Mouse (Mus musculus): ENCODE measurements at regions not wholly inside any gene's neighbourhood (a gene's known extent, or its start where the extent isn't known, plus 50 kb on each side); places are given as distances from the start of the nearest gene placed in this dataset.
A peak's percentile ranks its signal among the peaks of the same experiment; 100 is the strongest.

DNA sequence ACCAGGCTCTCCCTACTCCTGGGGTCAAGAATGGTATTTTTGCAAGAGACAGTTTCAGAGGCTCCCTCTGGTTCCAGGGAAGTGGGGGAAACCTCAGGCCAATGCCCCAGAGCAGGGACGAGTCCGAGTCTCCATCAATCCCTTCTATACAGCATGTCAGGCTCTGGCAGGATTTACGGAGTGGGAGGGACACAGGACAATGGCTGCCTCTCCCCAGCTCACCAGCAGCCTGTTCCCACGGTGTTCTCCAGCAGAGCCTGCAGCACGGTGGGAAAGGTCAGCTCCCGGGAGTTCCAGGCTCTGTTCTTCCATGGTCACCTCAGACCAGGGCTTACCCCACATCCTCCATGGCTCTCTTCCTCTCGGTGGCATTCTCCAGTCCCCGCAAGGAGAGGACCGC lies 64.6 kb upstream of the Hs6st1 start:
- Histone ChIP-seq H3K27ac (ENCODE audit: insufficient read depth, low read length) (no peak overlapping the region), H3K27me3 (ENCODE audit: control insufficient read depth, insufficient read depth, low read length) (no peaks in the 10 kb centered on the region; the same call in 1 of the 2 replicates), H3K4me3 (replicated peaks; ENCODE audit: insufficient read depth, low read depth, low read length) (no peak overlapping the region), H3K4me1 (ENCODE audit: control insufficient read depth, insufficient read depth, low read length) (no peaks in the 10 kb centered on the region)
- TF ChIP-seq CTCF (IDR thresholded peaks at IDR 0.05; ENCODE audit: borderline replicate concordance, insufficient read depth, low read depth, low read length), result no peak
- no peak for TF ChIP-seq POLR2A (IDR thresholded peaks at IDR 0.05; ENCODE audit: borderline replicate concordance, insufficient read depth, low read length)
- WGBS, result 57% methylated on average over 9 of the region's 9 CpGs
- DNase-seq, result no peak

DNA sequence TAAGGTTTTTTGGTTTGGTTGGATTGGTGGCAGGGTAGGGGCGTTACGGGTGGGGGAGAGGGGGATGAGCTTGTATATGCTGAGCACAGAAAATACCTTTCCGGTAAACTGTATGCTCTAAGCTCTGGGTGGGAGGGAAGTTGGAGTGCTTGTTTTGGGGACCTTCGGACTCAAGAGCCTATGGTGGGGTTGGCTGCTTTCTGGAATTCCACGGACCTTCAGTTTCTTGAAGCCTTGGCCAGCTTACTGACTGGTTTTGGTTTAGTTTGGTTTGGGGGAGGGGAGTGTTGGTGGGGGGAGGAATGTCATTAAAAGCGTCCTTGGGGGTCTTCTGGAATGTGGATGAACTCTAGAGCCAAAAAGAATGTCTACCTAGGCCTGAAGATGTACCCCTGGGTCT lies 59.6 kb upstream of the Hs6st1 start:
- Histone ChIP-seq H3K27ac (ENCODE audit: insufficient read depth, low read length) (no peak overlapping the region), H3K4me1 (ENCODE audit: control insufficient read depth, insufficient read depth, low read length) (peaks cover 3% of the 10 kb centered on the region; the same call in 1 of the 2 replicates), H3K4me3 (replicated peaks; ENCODE audit: insufficient read depth, low read depth, low read length) (no peak overlapping the region), H3K27me3 (ENCODE audit: control insufficient read depth, insufficient read depth, low read length) (no peaks in the 10 kb centered on the region)
- no peak for TF ChIP-seq POLR2A (IDR thresholded peaks at IDR 0.05; ENCODE audit: borderline replicate concordance, insufficient read depth, low read length)
- no peak for TF ChIP-seq CTCF (IDR thresholded peaks at IDR 0.05; ENCODE audit: borderline replicate concordance, insufficient read depth, low read depth, low read length)
- no peak for DNase-seq
- WGBS, result 88% methylated on average over 6 of the region's 6 CpGs

DNA sequence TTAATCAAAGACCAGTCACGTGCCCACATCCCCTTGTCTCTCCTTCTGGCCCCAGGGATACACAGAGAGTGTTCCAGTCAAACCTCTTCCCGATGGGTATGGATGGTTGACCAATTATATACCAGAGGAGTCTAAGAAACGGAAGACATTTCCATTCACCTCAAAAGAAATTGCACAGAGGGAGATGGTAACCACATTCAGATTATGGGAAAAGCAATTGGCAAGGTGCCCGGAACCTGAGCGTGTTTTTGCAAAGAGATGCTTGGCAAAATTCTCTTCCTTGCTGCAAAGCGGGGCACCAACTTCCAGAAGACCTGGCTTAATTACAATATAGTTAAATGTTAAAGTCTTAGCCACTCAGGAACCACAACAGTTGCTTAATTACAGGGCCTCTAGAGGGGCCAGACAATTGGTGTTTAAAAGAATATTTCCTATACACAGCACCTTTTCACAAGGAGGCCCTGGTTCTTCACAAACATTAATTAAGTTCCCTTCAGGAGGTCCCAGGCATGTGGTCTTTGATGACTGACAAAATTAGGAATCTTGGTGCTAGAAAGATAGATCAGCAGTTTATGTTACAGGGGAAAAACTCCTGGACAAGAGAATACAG lies 59.1 kb upstream of the Hs6st1 start:
- DNase-seq, result peak; percentile 16 to 32
- Histone ChIP-seq H3K4me1 (ENCODE audit: control insufficient read depth, insufficient read depth, low read length) (peaks cover 3% of the 10 kb centered on the region; the same call in 1 of the 2 replicates), H3K27me3 (ENCODE audit: control insufficient read depth, insufficient read depth, low read length) (no peaks in the 10 kb centered on the region), H3K4me3 (replicated peaks; ENCODE audit: insufficient read depth, low read depth, low read length) (no peak overlapping the region), H3K27ac (ENCODE audit: insufficient read depth, low read length) (no peak overlapping the region)
- TF ChIP-seq CTCF (IDR thresholded peaks at IDR 0.05; ENCODE audit: borderline replicate concordance, insufficient read depth, low read depth, low read length) (no peak), POLR2A (IDR thresholded peaks at IDR 0.05; ENCODE audit: borderline replicate concordance, insufficient read depth, low read length) (no peak)
- WGBS, result 29% methylated on average over 6 of the region's 6 CpGs

DNA sequence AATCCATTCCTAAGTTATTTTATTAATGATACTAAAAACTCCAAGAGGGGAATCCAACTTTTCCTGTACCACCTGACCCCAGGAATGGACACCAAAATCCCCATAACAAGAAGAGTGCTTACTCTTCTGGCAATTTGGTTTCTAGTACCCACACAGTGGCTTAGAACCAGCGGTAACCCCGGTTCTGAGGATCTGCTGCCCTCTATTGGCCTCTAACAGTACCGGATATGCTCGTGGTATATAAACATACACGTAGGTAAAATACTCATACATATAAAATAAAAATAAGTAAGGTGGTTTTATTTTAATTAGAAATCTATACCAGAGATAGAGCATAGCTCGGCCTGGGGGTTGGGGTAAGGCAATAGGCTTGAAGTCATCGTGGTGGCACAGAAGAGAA lies 58.0 kb upstream of the Hs6st1 start:
- H3K27me3 ChIP-seq (ENCODE audit: control insufficient read depth, insufficient read depth, low read length), result no peaks in the 10 kb centered on the region
- no peak overlapping the region for H3K27ac ChIP-seq (ENCODE audit: insufficient read depth, low read length)
- TF ChIP-seq CTCF (IDR thresholded peaks at IDR 0.05; ENCODE audit: borderline replicate concordance, insufficient read depth, low read depth, low read length) (no peak), POLR2A (IDR thresholded peaks at IDR 0.05; ENCODE audit: borderline replicate concordance, insufficient read depth, low read length) (no peak)
- no peak for DNase-seq
- no peak overlapping the region for H3K4me3 ChIP-seq (replicated peaks; ENCODE audit: insufficient read depth, low read depth, low read length)
- 91% methylated on average over 7 of the region's 7 CpGs for WGBS
- H3K4me1 ChIP-seq (ENCODE audit: control insufficient read depth, insufficient read depth, low read length), result peaks cover 3% of the 10 kb centered on the region; the same call in 1 of the 2 replicates

DNA sequence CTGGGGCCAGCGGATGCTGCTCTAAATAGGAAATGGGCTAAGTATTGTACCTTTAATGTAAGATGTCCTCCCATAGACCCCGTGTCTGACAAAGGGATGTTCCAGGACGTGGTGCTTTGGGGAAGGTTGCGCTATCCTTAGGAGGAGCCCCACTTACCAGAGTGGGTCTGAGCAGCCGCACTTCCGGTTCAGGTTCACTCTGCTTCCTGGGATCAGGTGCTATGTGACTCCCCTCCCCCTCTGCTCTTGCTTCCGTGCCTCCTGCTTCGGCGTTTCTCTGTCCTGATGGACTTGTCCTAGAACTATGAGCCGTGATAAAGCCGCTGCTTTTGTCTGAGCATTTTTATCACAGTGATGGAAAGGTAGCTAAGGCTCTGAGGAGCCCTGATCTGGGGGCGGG lies 57.4 kb upstream of the Hs6st1 start:
- 92% methylated on average over 12 of the region's 12 CpGs for WGBS
- no peak overlapping the region for H3K27ac ChIP-seq (ENCODE audit: insufficient read depth, low read length)
- TF ChIP-seq POLR2A (IDR thresholded peaks at IDR 0.05; ENCODE audit: borderline replicate concordance, insufficient read depth, low read length) (no peak), CTCF (IDR thresholded peaks at IDR 0.05; ENCODE audit: borderline replicate concordance, insufficient read depth, low read depth, low read length) (no peak)
- no peak for DNase-seq
- peaks cover 3% of the 10 kb centered on the region; the same call in 1 of the 2 replicates for H3K4me1 ChIP-seq (ENCODE audit: control insufficient read depth, insufficient read depth, low read length)
- no peaks in the 10 kb centered on the region for H3K27me3 ChIP-seq (ENCODE audit: control insufficient read depth, insufficient read depth, low read length)
- H3K4me3 ChIP-seq (replicated peaks; ENCODE audit: insufficient read depth, low read depth, low read length), result no peak overlapping the region

DNA sequence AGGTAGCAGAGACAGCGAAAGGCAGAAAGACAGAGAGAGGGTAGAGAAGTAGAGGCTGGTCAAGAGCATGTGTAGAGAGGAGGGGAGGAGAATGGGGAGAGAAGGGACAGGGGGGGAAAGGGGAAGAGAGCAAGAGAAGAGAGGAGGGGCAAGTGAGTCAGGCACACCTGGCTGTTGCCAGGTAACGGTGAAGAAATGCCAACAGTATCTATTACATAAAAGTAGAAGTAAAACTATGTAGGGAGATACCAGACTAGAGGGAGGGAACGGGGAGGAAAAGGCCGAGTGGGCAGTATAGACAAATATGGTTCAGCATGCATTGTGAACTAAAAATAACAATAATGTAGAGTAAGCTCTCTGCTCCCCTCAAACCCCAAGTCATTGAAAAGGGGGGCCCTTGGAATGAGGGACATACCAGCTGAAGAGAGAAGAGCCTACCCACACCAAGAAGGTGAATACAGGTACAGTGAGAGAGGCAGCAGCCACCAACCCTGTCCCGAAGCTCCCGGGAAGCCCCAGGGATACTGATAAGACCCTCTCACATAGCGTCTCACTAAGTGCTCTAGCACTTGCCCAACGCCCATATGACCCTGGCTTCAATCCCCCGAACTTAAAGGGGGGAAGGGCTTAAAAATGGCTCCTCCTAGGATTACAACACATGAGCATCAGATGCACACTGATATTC lies 56.0 kb upstream of the Hs6st1 start:
- Histone ChIP-seq H3K27ac (ENCODE audit: insufficient read depth, low read length) (no peak overlapping the region), H3K4me1 (ENCODE audit: control insufficient read depth, insufficient read depth, low read length) (peaks cover 3% of the 10 kb centered on the region; the same call in 1 of the 2 replicates), H3K27me3 (ENCODE audit: control insufficient read depth, insufficient read depth, low read length) (no peaks in the 10 kb centered on the region), H3K4me3 (replicated peaks; ENCODE audit: insufficient read depth, low read depth, low read length) (no peak overlapping the region)
- no peak for DNase-seq
- TF ChIP-seq CTCF (IDR thresholded peaks at IDR 0.05; ENCODE audit: borderline replicate concordance, insufficient read depth, low read depth, low read length) (no peak), POLR2A (IDR thresholded peaks at IDR 0.05; ENCODE audit: borderline replicate concordance, insufficient read depth, low read length) (no peak)
- 92% methylated on average over 9 of the region's 9 CpGs for WGBS

DNA sequence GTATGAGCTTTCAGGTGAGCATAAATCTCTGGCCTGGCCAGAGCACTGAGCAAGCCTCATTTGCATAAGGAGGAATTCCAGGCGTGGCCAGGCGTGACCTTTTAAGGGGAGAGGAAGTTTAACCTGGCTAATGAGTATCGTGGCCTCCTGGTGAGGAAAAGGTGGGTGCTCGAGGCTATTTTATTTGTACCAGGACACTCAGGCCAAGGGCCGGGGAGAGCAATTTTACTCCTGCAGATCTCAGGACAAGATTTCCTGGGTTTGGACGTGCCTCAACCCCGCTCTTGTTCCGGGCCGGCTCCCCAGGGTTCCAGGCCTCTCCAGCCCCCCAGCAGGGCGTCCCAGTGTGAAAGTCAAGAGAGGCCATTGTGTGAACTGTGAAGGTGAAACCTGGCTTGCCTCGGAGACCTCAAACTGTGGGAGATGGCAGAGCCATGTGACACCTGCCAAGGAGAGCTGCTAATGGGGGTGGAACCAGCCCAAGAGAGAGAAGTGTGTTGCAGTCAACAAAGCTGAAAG lies 54.3 kb upstream of the Hs6st1 start:
- DNase-seq, result no peak
- Histone ChIP-seq H3K27me3 (ENCODE audit: control insufficient read depth, insufficient read depth, low read length) (no peaks in the 10 kb centered on the region), H3K27ac (ENCODE audit: insufficient read depth, low read length) (no peak overlapping the region), H3K4me1 (ENCODE audit: control insufficient read depth, insufficient read depth, low read length) (peaks cover 3% of the 10 kb centered on the region; the same call in 1 of the 2 replicates), H3K4me3 (replicated peaks; ENCODE audit: insufficient read depth, low read depth, low read length) (no peak overlapping the region)
- WGBS, result 49% methylated on average over 11 of the region's 11 CpGs
- TF ChIP-seq CTCF (IDR thresholded peaks at IDR 0.05; ENCODE audit: borderline replicate concordance, insufficient read depth, low read depth, low read length), result no peak
- TF ChIP-seq POLR2A (IDR thresholded peaks at IDR 0.05; ENCODE audit: borderline replicate concordance, insufficient read depth, low read length), result no peak

DNA sequence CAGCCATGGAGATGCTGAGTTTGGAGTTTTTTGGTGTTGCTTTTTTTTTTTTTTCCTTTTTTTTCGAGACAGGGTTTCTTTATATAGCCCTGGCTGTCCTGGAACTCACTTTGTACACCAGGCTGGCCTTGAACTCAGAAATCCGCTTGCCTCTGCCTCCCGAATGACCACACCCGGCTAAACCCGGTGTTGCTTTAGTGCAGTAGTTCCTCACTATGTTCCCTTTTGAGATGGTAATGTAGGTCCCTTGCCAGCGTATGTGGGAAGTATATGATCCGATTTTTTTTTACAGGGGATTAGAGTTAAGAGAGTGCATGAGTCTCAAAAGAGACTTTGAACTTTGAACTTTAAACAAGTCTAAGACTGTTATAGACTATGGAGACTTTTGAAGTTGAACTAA lies 53.8 kb upstream of the Hs6st1 start:
- H3K27me3 ChIP-seq (ENCODE audit: control insufficient read depth, insufficient read depth, low read length), result no peaks in the 10 kb centered on the region
- peaks cover 2% of the 10 kb centered on the region; the same call in 1 of the 2 replicates for H3K4me1 ChIP-seq (ENCODE audit: control insufficient read depth, insufficient read depth, low read length)
- no peak overlapping the region for H3K4me3 ChIP-seq (replicated peaks; ENCODE audit: insufficient read depth, low read depth, low read length)
- DNase-seq, result no peak
- 81% methylated on average over 7 of the region's 7 CpGs for WGBS
- H3K27ac ChIP-seq (ENCODE audit: insufficient read depth, low read length), result no peak overlapping the region
- TF ChIP-seq POLR2A (IDR thresholded peaks at IDR 0.05; ENCODE audit: borderline replicate concordance, insufficient read depth, low read length), result no peak
- TF ChIP-seq CTCF (IDR thresholded peaks at IDR 0.05; ENCODE audit: borderline replicate concordance, insufficient read depth, low read depth, low read length), result no peak
